Mouse (Mus musculus) bone marrow, adult 2 months (tissue): ENCODE data around the gene Tubal3. TPM values are rescaled to one million over a fixed set of nuclear protein-coding genes. Genes with fewer than 3 reads are reported as not detected.

ENCODE experiments used
- H3K27ac ChIP-seq: fragments of 200-500 bp; 2 replicates; pipeline ENCODE4 v1.5.1; 2012; ENCODE audit warnings: low read depth, mild to moderate bottlenecking, control low read depth, inconsistent platforms, low read length; ENCODE audit not compliant: control insufficient read depth, poor library complexity, insufficient read depth
- H3K4me1 ChIP-seq: fragments of 200-500 bp; 2 replicates; pipeline ENCODE4 v1.6.1; 2011; ENCODE audit warnings: low read length; ENCODE audit not compliant: control insufficient read depth, insufficient read depth
- H3K4me3 ChIP-seq: fragments of 200-500 bp; replicated peaks from 2 replicates; pipeline ENCODE3; 2011; ENCODE audit warnings: mild to moderate bottlenecking, low read depth, low read length, control low read depth; ENCODE audit not compliant: control insufficient read depth
- CTCF ChIP-seq: fragments of 200-500 bp; IDR thresholded peaks from 2 replicates; pipeline ENCODE4 v1.5.1; 2011; ENCODE audit warnings: low read length, control low read depth; ENCODE audit not compliant: control insufficient read depth, insufficient read depth
- POLR2A ChIP-seq: fragments of 200-500 bp; IDR thresholded peaks from 2 replicates; pipeline ENCODE4 v1.6.1; 2011; ENCODE audit warnings: low read depth, mild to moderate bottlenecking, control low read depth, low read length, borderline replicate concordance; ENCODE audit not compliant: control insufficient read depth
- WGBS: fragments of 180-500 bp; shearing (Covaris S2); methylation state at CpG from one replicate; pipeline ENCODE4 v1.1.7; 2018; 5-methylcytosine and 5-hydroxymethylcytosine counted together
- polyA plus RNA-seq: library from polyadenylated mRNA; stranded (reverse); fragments of >200 nt; gene quantifications from 2 replicates; pipeline ENCODE4 v1.2.4, GENCODE M21; 2011; ENCODE audit warnings: low replicate concordance; ENCODE audit not compliant: missing spikeins, insufficient read depth, insufficient read length

Gene Tubal3
- polyA plus RNA-seq, 1 experiment, result not detected

DNA sequence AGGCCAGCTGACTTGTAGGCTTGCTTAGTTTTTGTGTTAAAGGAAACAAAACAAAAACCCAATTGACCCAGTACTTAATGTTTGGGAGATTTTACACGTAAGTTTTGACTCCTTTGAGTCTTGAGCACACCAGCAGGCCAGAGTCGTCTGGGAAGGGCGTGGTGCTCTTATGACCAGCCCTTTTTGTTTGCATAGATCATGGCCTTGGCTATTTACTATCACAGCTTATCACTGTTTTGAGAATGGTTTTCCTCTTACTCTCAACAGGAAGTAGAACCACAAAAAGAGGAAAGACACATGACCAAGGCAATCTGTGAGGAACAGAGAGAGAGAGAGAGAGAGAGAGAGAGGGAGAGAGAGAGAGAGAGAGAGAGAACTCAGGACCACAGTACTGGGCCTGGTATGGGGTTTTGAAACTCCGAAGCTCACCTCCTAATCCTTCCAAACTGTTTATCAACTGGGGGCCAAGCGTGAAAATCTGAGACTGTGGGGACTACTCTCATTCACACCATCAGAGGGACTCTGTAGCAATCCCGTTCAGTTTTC is 10.8 kb upstream of the Tubal3 start:
- 75% methylated on average over 6 of the region's 6 CpGs for WGBS
- Histone ChIP-seq H3K27ac (no peak overlapping the region), H3K4me1 (no peaks in the 10 kb centered on the region; the same call in 1 of the 2 replicates), H3K4me3 (no peak overlapping the region)
- TF ChIP-seq POLR2A (no peak), CTCF (no peak)

DNA sequence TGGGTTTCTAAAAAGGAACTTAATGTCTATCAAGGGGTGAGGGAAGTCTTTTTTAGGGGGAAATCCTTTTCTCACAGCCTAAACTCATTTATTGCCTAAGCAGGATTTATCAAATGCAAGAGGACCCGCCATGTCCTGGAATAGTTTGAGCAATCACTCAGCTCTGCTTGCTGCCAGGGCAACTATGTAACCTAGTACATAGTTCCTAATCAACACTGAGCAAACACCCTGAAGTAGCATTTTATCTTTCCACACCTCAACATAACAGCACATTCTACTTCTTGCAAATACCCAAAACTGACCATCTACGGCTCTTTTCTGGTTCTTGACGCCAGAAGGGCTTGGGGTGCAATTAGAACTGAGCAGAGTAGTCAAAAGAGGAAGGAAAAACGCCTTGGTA is 9.8 kb upstream of the Tubal3 start:
- Histone ChIP-seq H3K27ac (no peak overlapping the region), H3K4me1 (no peaks in the 10 kb centered on the region; the same call in 1 of the 2 replicates), H3K4me3 (no peak overlapping the region)
- TF ChIP-seq CTCF, result no peak
- TF ChIP-seq POLR2A, result no peak
- 31% methylated on average over 4 of the region's 4 CpGs for WGBS

DNA sequence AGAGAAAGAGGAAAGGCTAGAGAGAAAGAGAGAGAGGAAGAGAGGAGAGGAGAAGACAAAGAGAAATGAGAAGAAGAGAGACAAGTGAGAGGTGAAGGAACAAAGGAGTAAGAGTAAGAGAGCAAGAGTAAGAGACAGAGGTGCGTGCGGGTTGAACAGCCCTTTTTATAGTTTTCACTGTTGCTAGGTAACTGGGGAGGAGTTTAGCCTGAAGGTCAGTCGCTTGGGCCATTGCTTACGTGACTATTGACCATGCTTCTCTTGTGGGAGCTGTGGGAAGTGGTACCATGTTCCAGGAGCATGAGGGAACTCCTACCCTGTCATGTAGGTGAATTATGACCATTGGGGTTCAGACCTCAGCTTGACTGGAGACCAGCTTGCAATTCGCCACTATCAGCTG is 7.7 kb upstream of the Tubal3 start:
- WGBS, result 86% methylated on average over 5 of the region's 5 CpGs
- TF ChIP-seq CTCF, result no peak
- no peak for TF ChIP-seq POLR2A
- H3K27ac ChIP-seq, result no peak overlapping the region
- no peaks in the 10 kb centered on the region; the same call in 1 of the 2 replicates for H3K4me1 ChIP-seq
- H3K4me3 ChIP-seq, result no peak overlapping the region

GRCm38 (mm10) chr13:3913504-3913903 is 4.6 kb upstream of the Tubal3 start:
- 70% methylated on average over 4 of the region's 4 CpGs for WGBS
- no peak overlapping the region for H3K4me3 ChIP-seq
- TF ChIP-seq CTCF, result no peak
- no peak for TF ChIP-seq POLR2A
- H3K4me1 ChIP-seq, result no peaks in the 10 kb centered on the region; the same call in 1 of the 2 replicates
- no peak overlapping the region for H3K27ac ChIP-seq

- WGBS, result 82% methylated on average over 5 of the region's 5 CpGs
- Histone ChIP-seq H3K4me3 (no peak overlapping the region), H3K4me1 (no peaks in the 10 kb centered on the region), H3K27ac (no peak overlapping the region)
- TF ChIP-seq POLR2A, result no peak
These were observed 6.4 kb downstream of the Tubal3 start for GRCm38 (mm10) chr13:3924483-3924882.

- no peak overlapping the region for H3K4me3 ChIP-seq
- no peaks in the 10 kb centered on the region for H3K4me1 ChIP-seq
- H3K27ac ChIP-seq, result no peak overlapping the region
- 77% methylated on average over 6 of the region's 6 CpGs for WGBS
- TF ChIP-seq CTCF (no peak), POLR2A (no peak)
These were observed 7.6 kb downstream of the Tubal3 start for GRCm38 (mm10) chr13:3925632-3926031.

DNA sequence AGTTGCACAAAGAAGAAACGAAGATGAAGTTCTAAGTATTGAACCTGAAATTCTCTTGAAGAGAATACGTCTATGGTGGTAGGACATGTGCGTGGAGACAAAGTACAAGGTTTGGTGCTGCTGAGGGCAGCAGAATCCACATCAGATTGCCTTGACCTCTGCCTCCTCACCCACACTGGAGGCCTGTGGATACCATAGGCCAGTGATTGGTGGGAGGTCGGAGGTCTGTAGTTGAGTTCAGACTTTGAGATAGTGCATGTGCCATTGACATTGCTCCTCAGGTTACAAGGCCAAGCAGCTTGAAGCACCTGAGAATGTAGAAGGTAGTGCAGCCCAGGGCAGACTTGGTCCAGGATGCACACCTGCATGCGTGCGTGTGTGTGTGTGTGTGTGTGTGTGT is 8.0 kb downstream of the Tubal3 start:
- TF ChIP-seq POLR2A (no peak), CTCF (no peak)
- H3K4me1 ChIP-seq, result no peaks in the 10 kb centered on the region
- 83% methylated on average over 6 of the region's 6 CpGs for WGBS

DNA sequence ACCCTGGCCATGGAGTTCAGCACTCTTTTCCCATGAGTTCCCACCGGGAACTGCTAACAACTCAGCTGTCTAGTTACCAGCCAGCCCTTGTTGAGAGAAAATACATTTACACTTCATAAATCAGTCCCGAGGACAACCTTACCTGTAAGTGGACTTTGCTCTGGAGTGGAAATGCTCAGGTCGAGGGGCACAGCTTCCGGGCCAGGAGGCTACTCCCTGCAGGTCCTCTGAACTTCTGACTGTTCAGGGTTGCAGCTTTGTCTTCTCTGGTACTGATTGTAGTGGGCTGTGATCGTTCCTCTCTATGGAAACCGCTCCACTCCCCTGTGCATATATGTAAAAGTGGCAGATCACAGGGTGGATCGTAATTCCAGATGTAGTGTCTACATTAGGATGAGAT is 26.6 kb downstream of the Tubal3 start:
- 70% methylated on average over 7 of the region's 7 CpGs for WGBS
- TF ChIP-seq CTCF, result no peak
- no peak for TF ChIP-seq POLR2A

More for the DNA sequence above, 8.0 kb downstream of the Tubal3 start:
- H3K27ac ChIP-seq, result no peak overlapping the region
- H3K4me3 ChIP-seq, result no peak overlapping the region

GRCm38 (mm10) chr13:3945249-3945648 is 27.2 kb downstream of the Tubal3 start, which contains the start of gene Ucn3:
Gene Ucn3, minus strand, starts transcription at chr13:3945349.
- no peaks in the 10 kb centered on the region; the same call in 1 of the 2 replicates for H3K4me1 ChIP-seq
- no peak within 1 kb of the TSS for H3K4me3 ChIP-seq
- WGBS, result 78% methylated on average over 2 of the region's 2 CpGs
- TF ChIP-seq CTCF (no peak), POLR2A (no peak)
- no peak within 1 kb of the TSS for H3K27ac ChIP-seq

More for the DNA sequence above, 26.6 kb downstream of the Tubal3 start:
- no peaks in the 10 kb centered on the region; the same call in 1 of the 2 replicates for H3K4me1 ChIP-seq
- no peak overlapping the region for H3K27ac ChIP-seq
- H3K4me3 ChIP-seq, result no peak overlapping the region
